Mouse (Mus musculus): ENCODE measurements around the gene Rpl22.

DNA sequence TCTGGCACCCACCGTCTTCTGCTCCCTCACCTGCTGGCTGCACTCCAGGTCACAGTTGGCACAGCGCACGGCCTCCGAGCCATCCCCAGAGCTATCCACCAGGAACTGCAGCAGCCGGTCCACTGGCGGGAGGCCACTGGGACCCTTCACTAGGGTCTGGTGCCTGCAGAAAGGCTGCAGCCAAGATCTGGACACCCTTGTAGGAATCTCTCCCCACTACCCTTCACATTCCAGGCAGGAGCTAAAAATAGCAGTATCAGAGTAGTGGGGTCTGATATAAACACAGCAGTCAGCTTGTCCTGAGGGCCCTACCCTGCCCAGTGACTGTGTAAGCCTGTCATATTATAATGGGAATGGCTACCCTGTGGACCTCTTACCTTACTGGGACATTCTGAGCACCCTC, 7.9 kb upstream of the Rpl22 start:
- no peak for TF ChIP-seq CTCF (IDR thresholded peaks at IDR 0.05; ENCODE audit: low read depth, low read length)
- no peak for TF ChIP-seq POLR2A (IDR thresholded peaks at IDR 0.05; ENCODE audit: extremely low read depth, insufficient read depth, low read length)
